Mouse (Mus musculus): ENCODE results near the gene Rreb1. TPM values are rescaled to one million over a fixed set of nuclear protein-coding genes. Genes with fewer than 3 reads are reported as not detected.
A peak's percentile ranks its signal among the peaks of the same experiment; 100 is the strongest.

Rreb1 gene
- polyA plus RNA-seq, 1 experiment from 2014 or later = 10.0 TPM

DNA sequence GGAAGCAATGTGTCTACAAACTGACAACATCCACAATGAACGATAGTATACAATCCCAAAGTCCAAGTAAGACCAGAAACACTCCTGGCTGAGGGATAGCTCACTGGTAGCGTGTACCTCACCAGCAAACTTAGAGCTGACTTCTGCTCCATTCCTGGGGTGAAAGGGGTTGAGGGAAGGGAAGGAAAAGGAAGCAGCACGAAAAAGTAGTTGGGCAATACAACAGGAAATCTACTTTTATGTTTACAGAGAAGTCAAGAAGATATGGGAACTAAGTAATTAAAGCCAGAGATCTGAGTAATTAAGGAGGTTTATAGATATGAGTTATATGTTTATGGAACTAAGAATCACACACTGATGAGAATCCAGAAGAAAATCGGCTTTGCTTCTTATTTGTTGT lies 36.0 kb upstream of the Rreb1 start:
- Histone ChIP-seq H3K36me3 (ENCODE audit: insufficient read depth, low read length) (no peaks in the 10 kb centered on the region), H3K9me3 (ENCODE audit: low read length) (no peaks in the 10 kb centered on the region), H3K4me3 (ENCODE audit: low read depth, low read length) (no peak overlapping the region), H3K9ac (replicated peaks; ENCODE audit: low read depth) (no peak overlapping the region), H3K4me1 (ENCODE audit: insufficient read depth, low read depth, low read length) (no peaks in the 10 kb centered on the region), H3K27me3 (replicated peaks; ENCODE audit: insufficient read depth, low read length) (no peaks in the 10 kb centered on the region), H3K4me2 (replicated peaks; ENCODE audit: low read depth, low read length) (no peak overlapping the region), H3K27ac (ENCODE audit: low read length) (no peak overlapping the region)
- 69% methylated on average over 4 of the region's 4 CpGs for WGBS
- TF ChIP-seq EP300 (IDR thresholded peaks at IDR 0.05) (no peak), CTCF (IDR thresholded peaks at IDR 0.05) (no peak)
- ATAC-seq = no peak
- DNase-seq (ENCODE audit: low spot score) = no peak

DNA sequence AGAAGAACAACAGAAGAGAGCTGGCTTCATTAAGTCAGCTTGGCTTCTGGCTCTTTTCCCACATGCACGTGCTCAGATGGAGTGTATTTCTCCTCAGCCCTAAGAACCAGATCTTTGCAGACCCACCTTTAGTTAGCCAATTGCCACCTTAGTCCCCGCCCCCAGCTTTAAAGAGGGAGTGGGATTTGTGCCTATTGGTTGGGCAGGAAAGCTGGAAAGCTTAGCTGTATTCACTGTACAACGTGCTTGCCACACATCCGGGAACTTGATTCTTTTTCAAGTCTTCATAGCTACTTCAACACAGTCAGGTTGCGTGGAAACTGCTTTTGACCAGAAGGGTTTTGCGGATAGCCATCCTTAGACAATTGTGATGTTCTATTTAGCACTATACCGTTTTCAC lies 30.7 kb upstream of the Rreb1 start:
- Histone ChIP-seq H3K27me3 (replicated peaks; ENCODE audit: insufficient read depth, low read length) (no peaks in the 10 kb centered on the region), H3K4me3 (ENCODE audit: low read depth, low read length) (no peak overlapping the region), H3K9ac (replicated peaks; ENCODE audit: low read depth) (no peak overlapping the region), H3K4me2 (replicated peaks; ENCODE audit: low read depth, low read length) (no peak overlapping the region), H3K36me3 (ENCODE audit: insufficient read depth, low read length) (no peaks in the 10 kb centered on the region), H3K27ac (ENCODE audit: low read length) (no peak overlapping the region), H3K9me3 (ENCODE audit: low read length) (no peaks in the 10 kb centered on the region), H3K4me1 (ENCODE audit: insufficient read depth, low read depth, low read length) (no peaks in the 10 kb centered on the region; the same call in 1 of the 2 replicates)
- 56% methylated on average over 7 of the region's 7 CpGs for WGBS
- DNase-seq (ENCODE audit: low spot score) = peak; percentile 9
- no peak for TF ChIP-seq CTCF (IDR thresholded peaks at IDR 0.05)
- no peak for TF ChIP-seq EP300 (IDR thresholded peaks at IDR 0.05)
- ATAC-seq = peak; percentile 11; the same call in 1 of the 2 replicates

DNA sequence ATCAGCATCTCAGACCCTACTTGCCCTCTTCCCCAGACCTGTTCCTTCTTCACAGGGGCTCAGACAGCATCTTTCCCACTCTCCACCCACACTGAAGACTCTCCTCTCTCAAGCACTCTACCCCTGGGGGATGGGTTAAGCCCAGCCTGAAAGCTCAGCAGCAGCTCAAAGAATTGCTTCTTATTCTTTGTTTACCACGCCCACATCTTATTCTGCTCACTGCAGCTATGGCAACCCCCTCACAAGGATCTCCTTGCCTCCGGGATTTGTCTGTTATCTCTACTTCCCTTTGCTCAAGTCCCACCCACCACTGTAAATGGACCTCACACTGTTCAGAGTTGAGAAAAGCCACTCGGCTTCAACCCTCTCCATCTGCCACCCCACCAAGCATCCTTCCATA lies 28.7 kb upstream of the Rreb1 start:
- no peaks in the 10 kb centered on the region for H3K36me3 ChIP-seq (ENCODE audit: insufficient read depth, low read length)
- H3K4me2 ChIP-seq (replicated peaks; ENCODE audit: low read depth, low read length) = no peak overlapping the region
- H3K9ac ChIP-seq (replicated peaks; ENCODE audit: low read depth) = no peak overlapping the region
- H3K27ac ChIP-seq (ENCODE audit: low read length) = no peak overlapping the region
- no peak for TF ChIP-seq EP300 (IDR thresholded peaks at IDR 0.05)
- no peak for TF ChIP-seq CTCF (IDR thresholded peaks at IDR 0.05)
- no peaks in the 10 kb centered on the region for H3K9me3 ChIP-seq (ENCODE audit: low read length)
- no peaks in the 10 kb centered on the region for H3K27me3 ChIP-seq (replicated peaks; ENCODE audit: insufficient read depth, low read length)
- no peaks in the 10 kb centered on the region; the same call in 1 of the 2 replicates for H3K4me1 ChIP-seq (ENCODE audit: insufficient read depth, low read depth, low read length)
- no peak overlapping the region for H3K4me3 ChIP-seq (ENCODE audit: low read depth, low read length)
- DNase-seq (ENCODE audit: low spot score) (no peak), ATAC-seq (no peak)
- 18% methylated on average over 3 of the region's 3 CpGs for WGBS

DNA sequence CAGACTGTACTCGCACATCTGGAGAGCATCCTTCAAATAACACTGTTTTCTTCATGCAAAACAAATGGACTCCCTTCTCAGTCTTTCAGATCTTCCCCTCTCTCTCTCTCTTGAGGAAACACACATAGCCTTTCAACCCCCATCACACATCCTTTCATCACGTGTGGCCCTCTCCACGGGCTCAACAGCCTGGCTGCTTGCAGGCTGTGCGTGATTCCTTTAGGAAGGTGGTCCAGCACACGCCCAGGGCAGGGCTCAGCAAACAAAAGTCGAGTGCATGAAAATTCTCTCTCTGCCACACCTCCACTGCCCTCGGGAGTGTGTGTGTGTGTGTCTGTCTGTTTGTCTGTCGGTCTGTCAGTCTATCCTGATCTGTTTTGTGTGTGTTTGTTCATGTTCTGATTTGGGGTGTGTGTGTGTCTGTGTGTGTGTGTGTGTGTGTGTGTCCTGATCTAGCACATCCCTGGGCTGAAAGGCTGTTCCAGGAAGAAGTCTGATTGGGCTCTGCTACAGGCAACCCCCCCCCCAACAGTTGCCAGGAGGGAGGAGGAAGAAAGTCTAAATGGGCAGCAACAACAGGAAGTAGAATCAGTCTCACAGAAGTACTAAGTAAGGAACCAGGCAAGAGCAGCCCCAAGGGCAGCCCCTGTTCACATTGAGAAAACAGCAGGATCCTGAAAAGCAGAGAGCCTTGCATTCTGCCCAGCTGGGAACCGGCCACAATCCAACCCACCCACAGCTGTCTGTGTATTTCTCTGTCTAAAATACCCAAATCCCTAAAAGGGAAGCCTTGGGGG lies 26.8 kb upstream of the Rreb1 start:
- H3K9me3 ChIP-seq (ENCODE audit: low read length) = no peaks in the 10 kb centered on the region
- peak overlapping the region; percentile 29; the same call in 1 of the 2 replicates for H3K27ac ChIP-seq (ENCODE audit: low read length)
- no peak overlapping the region for H3K4me3 ChIP-seq (ENCODE audit: low read depth, low read length)
- H3K27me3 ChIP-seq (replicated peaks; ENCODE audit: insufficient read depth, low read length) = no peaks in the 10 kb centered on the region
- ATAC-seq (peak; percentile 85), DNase-seq (ENCODE audit: low spot score) (peak; percentile 62)
- TF ChIP-seq CTCF (IDR thresholded peaks at IDR 0.05) (no peak), EP300 (IDR thresholded peaks at IDR 0.05) (no peak)
- H3K4me1 ChIP-seq (ENCODE audit: insufficient read depth, low read depth, low read length) = no peaks in the 10 kb centered on the region; the same call in 1 of the 2 replicates
- no peak overlapping the region for H3K9ac ChIP-seq (replicated peaks; ENCODE audit: low read depth)
- H3K4me2 ChIP-seq (replicated peaks; ENCODE audit: low read depth, low read length) = no peak overlapping the region
- no peaks in the 10 kb centered on the region for H3K36me3 ChIP-seq (ENCODE audit: insufficient read depth, low read length)
- WGBS = 23% methylated on average over 9 of the region's 9 CpGs

DNA sequence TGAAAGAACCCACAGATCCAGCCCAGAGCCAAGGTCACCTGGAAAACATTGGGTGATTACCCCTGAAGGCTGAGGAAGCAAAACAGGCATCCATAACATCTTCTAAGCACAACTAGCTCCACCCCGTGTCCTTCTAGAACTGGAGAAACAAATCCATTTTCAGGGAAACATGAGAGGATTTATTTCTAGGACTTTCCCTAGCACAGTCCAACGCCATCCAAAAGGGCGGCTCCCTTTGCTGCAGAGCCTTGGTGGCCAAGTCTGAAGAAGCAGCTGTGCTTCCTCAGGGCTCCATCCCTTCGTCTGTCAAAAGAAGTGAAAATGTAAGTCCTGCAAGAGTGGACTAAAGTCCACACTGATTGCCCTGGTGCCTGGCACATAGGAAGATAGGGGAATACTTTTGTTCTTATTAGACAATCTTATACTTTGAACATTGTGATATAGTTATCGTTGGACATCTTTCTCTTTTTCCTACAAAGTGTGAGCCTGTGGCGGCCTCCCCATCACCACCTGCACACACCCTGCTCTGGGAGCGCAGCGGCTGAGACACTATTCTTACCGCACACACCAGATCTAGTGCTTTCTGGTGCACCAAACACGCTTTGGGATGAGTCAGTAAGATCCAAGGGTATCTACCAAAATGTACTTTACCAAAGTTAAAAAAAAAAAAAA lies 18.7 kb upstream of the Rreb1 start:
- DNase-seq (ENCODE audit: low spot score) = no peak
- Histone ChIP-seq H3K4me3 (ENCODE audit: low read depth, low read length) (no peak overlapping the region), H3K36me3 (ENCODE audit: insufficient read depth, low read length) (no peaks in the 10 kb centered on the region), H3K9ac (replicated peaks; ENCODE audit: low read depth) (no peak overlapping the region), H3K4me2 (replicated peaks; ENCODE audit: low read depth, low read length) (no peak overlapping the region), H3K4me1 (ENCODE audit: insufficient read depth, low read depth, low read length) (no peaks in the 10 kb centered on the region), H3K27ac (ENCODE audit: low read length) (no peak overlapping the region), H3K9me3 (ENCODE audit: low read length) (no peaks in the 10 kb centered on the region), H3K27me3 (replicated peaks; ENCODE audit: insufficient read depth, low read length) (no peaks in the 10 kb centered on the region)
- TF ChIP-seq EP300 (IDR thresholded peaks at IDR 0.05) (no peak), CTCF (IDR thresholded peaks at IDR 0.05) (no peak)
- ATAC-seq = no peak
- WGBS = 87% methylated on average over 10 of the region's 10 CpGs

DNA sequence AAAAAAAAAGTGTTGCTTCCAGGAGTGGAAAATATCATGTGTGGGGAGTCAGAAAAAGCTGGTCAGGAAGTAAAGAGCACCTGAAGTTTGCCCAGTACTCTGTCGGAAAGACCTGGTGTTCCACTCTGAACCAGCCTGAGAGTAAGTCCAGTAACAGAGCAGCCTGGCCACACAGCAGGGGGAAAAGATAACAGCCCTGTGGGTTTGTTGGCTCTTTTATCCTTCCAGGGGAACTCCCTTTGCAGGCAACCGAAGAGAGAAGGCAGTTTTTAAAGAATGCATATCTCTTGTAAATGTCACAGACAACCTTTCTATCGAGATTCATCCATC lies 18.2 kb upstream of the Rreb1 start:
- H3K36me3 ChIP-seq (ENCODE audit: insufficient read depth, low read length) = no peaks in the 10 kb centered on the region
- no peaks in the 10 kb centered on the region for H3K9me3 ChIP-seq (ENCODE audit: low read length)
- no peaks in the 10 kb centered on the region for H3K27me3 ChIP-seq (replicated peaks; ENCODE audit: insufficient read depth, low read length)
- no peak for ATAC-seq
- no peak for TF ChIP-seq EP300 (IDR thresholded peaks at IDR 0.05)
- no peak for TF ChIP-seq CTCF (IDR thresholded peaks at IDR 0.05)
- no peak overlapping the region for H3K27ac ChIP-seq (ENCODE audit: low read length)
- H3K9ac ChIP-seq (replicated peaks; ENCODE audit: low read depth) = no peak overlapping the region
- no peak for DNase-seq (ENCODE audit: low spot score)
- WGBS = 45% methylated on average over 3 of the region's 3 CpGs
- H3K4me3 ChIP-seq (ENCODE audit: low read depth, low read length) = no peak overlapping the region
- no peak overlapping the region for H3K4me2 ChIP-seq (replicated peaks; ENCODE audit: low read depth, low read length)
- no peaks in the 10 kb centered on the region for H3K4me1 ChIP-seq (ENCODE audit: insufficient read depth, low read depth, low read length)

Measured in lung, postnatal 0 days (tissue).